Mouse (Mus musculus) embryonic stem cell, embryonic (primary cell): ENCODE data around the gene Usp5.

Source experiments
- CTCF ChIA-PET, 4 experiments: fragments of 300-600 bp in 2 of 4; fragments of 350-600 bp in 2 of 4; sonication (Branson Sonifier 250); formaldehyde crosslinking; loops; one replicate each; lab custom pipeline; 2022; ENCODE audit warnings: inconsistent platforms in 2 of 4; lab: Charles Lee
- POLR2A ChIA-PET, 4 experiments: fragments of 300-600 bp in 2 of 4; fragments of 350-600 bp in 2 of 4; sonication (Branson Sonifier 250); formaldehyde crosslinking; loops; one replicate each; lab custom pipeline; 2022; ENCODE audit warnings: antibody characterized with exemption in 4 of 4, inconsistent platforms in 1 of 4; lab: Charles Lee

Usp5 gene

GRCm38 (mm10) chr6:124857840-124858530 is 28.7 kb upstream of the Usp5 start:
- POLR2A ChIA-PET: interaction anchor here (0.6 to 3.7 kb wide), 19 partner anchors 9 to 146 kb away, joined by 3 to 27 read pairs (median 6); partner anchors contain the start of genes Mlf2 (in 3 of the 4), Emg1 (in 1 of the 4), Grcc10 (in 1 of the 4) and Phb2 (in 1 of the 4)
- CTCF ChIA-PET: interaction anchor here (0.6 to 3.8 kb wide), 22 partner anchors 8 to 417 kb away, joined by 3 to 42 read pairs (median 10); partner anchors contain the start of genes Mlf2 (in 3 of the 4), Cdca3 (in 1 of the 4) and Usp5 (in 1 of the 4)

GRCm38 (mm10) chr6:124856916-124857839 is 27.9 kb upstream of the Usp5 start, which contains the start of gene P3h3:
Gene P3h3, minus strand, starts transcription at chr6:124857752.
- POLR2A ChIA-PET: interaction anchor here (0.5 to 3.9 kb wide), 40 partner anchors 10 to 246 kb away, joined by 3 to 28 read pairs (median 5); partner anchors contain the start of genes Cdca3 (in 3 of the 4), Mlf2 (in 3 of the 4), Usp5 (in 3 of the 4) and Emg1 (in 1 of the 4)
- CTCF ChIA-PET: interaction anchor here (0.5 to 3.8 kb wide), 39 partner anchors 10 to 500 kb away, joined by 3 to 42 read pairs (median 5); partner anchors contain the start of genes Mlf2 (in 3 of the 4), Cdca3 (in 1 of the 4), Gnb3 (in 1 of the 4) and Pex5 (in 1 of the 4)

GRCm38 (mm10) chr6:124856321-124856720 is 27.0 kb upstream of the Usp5 start:
- POLR2A ChIA-PET: interaction anchor here (0.5 to 3.9 kb wide), 44 partner anchors 9 to 376 kb away, joined by 3 to 28 read pairs (median 5); partner anchors contain the start of genes Cdca3 (in 3 of the 4), Usp5 (in 3 of the 4), Grcc10 (in 2 of the 4) and Mlf2 (in 2 of the 4)
- CTCF ChIA-PET: interaction anchor here (0.5 to 3.8 kb wide), 36 partner anchors 9 to 499 kb away, joined by 3 to 42 read pairs (median 5); partner anchors contain the start of genes Mlf2 (in 3 of the 4), Cdca3 (in 1 of the 4), Gnb3 (in 1 of the 4) and Usp5 (in 1 of the 4)

- ChIA-PET CTCF (interaction anchor here in 2 of 4 experiments (0.7 to 3.8 kb wide), 6 partner anchors 8 to 76 kb away, joined by 3 to 42 read pairs (median 21); partner anchors contain the start of gene Mlf2 (in 1 of the 2)), POLR2A (interaction anchor here (0.5 to 3.9 kb wide), 16 partner anchors 8 to 235 kb away, joined by 3 to 28 read pairs (median 6); partner anchors contain the start of genes Gpr162 (in 2 of the 4), Mlf2 (in 2 of the 4), Cdca3 (in 1 of the 4) and Usp5 (in 1 of the 4))
Observed at GRCm38 (mm10) chr6:124854647-124855046, 25.4 kb upstream of the Usp5 start.

- CTCF ChIA-PET: interaction anchor here (0.5 to 3.1 kb wide), 33 partner anchors 9 to 231 kb away, joined by 3 to 24 read pairs (median 5); partner anchors contain the start of genes Gnb3 (in 3 of the 4), Cdca3 (in 2 of the 4), Mlf2 (in 2 of the 4) and Acrbp (in 1 of the 4)
- POLR2A ChIA-PET: interaction anchor here (0.5 to 8.2 kb wide), 52 partner anchors 9 to 315 kb away, joined by 3 to 77 read pairs (median 4); partner anchors contain the start of genes Cdca3 (in 3 of the 4), Mlf2 (in 3 of the 4), Usp5 (in 3 of the 4) and Grcc10 (in 2 of the 4)
Observed at GRCm38 (mm10) chr6:124850535-124850934, 21.3 kb upstream of the Usp5 start.

GRCm38 (mm10) chr6:124847305-124847704 is 18.0 kb upstream of the Usp5 start:
- ChIA-PET POLR2A (interaction anchor here in 3 of 4 experiments (0.6 to 8.2 kb wide), 48 partner anchors 8 to 433 kb away, joined by 3 to 87 read pairs (median 4); partner anchors contain the start of genes Cdca3 (in 3 of the 3), Emg1 (in 2 of the 3), Mlf2 (in 2 of the 3) and Phb2 (in 2 of the 3)), CTCF (interaction anchor here (0.5 to 3.3 kb wide), 106 partner anchors 9 to 587 kb away, joined by 3 to 49 read pairs (median 4); partner anchors contain the start of genes Mlf2 (in 4 of the 4), P3h3 (in 3 of the 4), Cdca3 (in 2 of the 4) and Gpr162 (in 2 of the 4))

- ChIA-PET POLR2A (interaction anchor here (0.6 to 28.9 kb wide), 24 partner anchors 9 to 366 kb away, joined by 3 to 601 read pairs (median 4); partner anchors contain the start of genes Cdca3 (in 2 of the 4), Grcc10 (in 2 of the 4), Spsb2 (in 2 of the 4) and Usp5 (in 2 of the 4)), CTCF (interaction anchor here (0.5 to 1.8 kb wide), 10 partner anchors 10 to 321 kb away, joined by 3 to 6 read pairs (median 4); partner anchors contain the start of genes Cdca3 (in 2 of the 4) and Usp5 (in 2 of the 4))
Observed at GRCm38 (mm10) chr6:124840241-124841167, 11.2 kb upstream of the Usp5 start, which contains the start of gene Gnb3. Gene Gnb3, minus strand, starts transcription at chr6:124840275.

GRCm38 (mm10) chr6:124839805-124840204 is 10.5 kb upstream of the Usp5 start:
- ChIA-PET CTCF (interaction anchor here (0.5 to 1.8 kb wide), 10 partner anchors 10 to 322 kb away, joined by 3 to 6 read pairs (median 4); partner anchors contain the start of genes Cdca3 (in 2 of the 4) and Usp5 (in 2 of the 4)), POLR2A (interaction anchor here (0.6 to 28.9 kb wide), 23 partner anchors 8 to 365 kb away, joined by 3 to 601 read pairs (median 4); partner anchors contain the start of genes Cdca3 (in 2 of the 4), Grcc10 (in 2 of the 4), Spsb2 (in 2 of the 4) and Usp5 (in 2 of the 4))

- ChIA-PET POLR2A (interaction anchor here in 3 of 4 experiments (0.6 to 28.9 kb wide), 21 partner anchors 6 to 339 kb away, joined by 3 to 601 read pairs (median 5); partner anchors contain the start of genes Cdca3 (in 2 of the 3), Grcc10 (in 2 of the 3), Mlf2 (in 2 of the 3) and Usp5 (in 2 of the 3)), CTCF (interaction anchor here (0.5 to 2.3 kb wide), 9 partner anchors 11 to 215 kb away, joined by 3 to 12 read pairs (median 6); partner anchors contain the start of gene Mlf2 (in 1 of the 4))
Observed at GRCm38 (mm10) chr6:124836411-124836810, 7.1 kb upstream of the Usp5 start.

GRCm38 (mm10) chr6:124835531-124835930 is 6.2 kb upstream of the Usp5 start:
- POLR2A ChIA-PET: interaction anchor here in 3 of 4 experiments (0.6 to 28.9 kb wide), 18 partner anchors 7 to 330 kb away, joined by 3 to 601 read pairs (median 4); partner anchors contain the start of genes Grcc10 (in 2 of the 3), Spsb2 (in 2 of the 3), Tpi1 (in 2 of the 3) and Cdca3 (in 1 of the 3)
- CTCF ChIA-PET: interaction anchor here in 3 of 4 experiments (0.9 to 2.3 kb wide), 5 partner anchors 12 to 95 kb away, joined by 3 to 12 read pairs (median 3); partner anchors contain the start of gene Mlf2 (in 1 of the 3)

GRCm38 (mm10) chr6:124834512-124835081 is 5.3 kb upstream of the Usp5 start:
- POLR2A ChIA-PET: interaction anchor here in 3 of 4 experiments (0.6 to 28.9 kb wide), 15 partner anchors 12 to 331 kb away, joined by 3 to 601 read pairs (median 5); partner anchors contain the start of genes Spsb2 (in 2 of the 3), Tpi1 (in 2 of the 3) and Grcc10 (in 1 of the 3)
- CTCF ChIA-PET: interaction anchor here in 2 of 4 experiments (1.3 to 2.3 kb wide), 2 partner anchors 13 kb away, joined by 3 to 12 read pairs; no protein-coding TSS in a partner anchor

GRCm38 (mm10) chr6:124831649-124832048 is 2.4 kb upstream of the Usp5 start:
- ChIA-PET CTCF (interaction anchor here (0.6 to 5.0 kb wide), 23 partner anchors 10 to 583 kb away, joined by 3 to 33 read pairs (median 4); partner anchors contain the start of genes Mlf2 (in 1 of the 4), P3h3 (in 1 of the 4) and Pex5 (in 1 of the 4)), POLR2A (interaction anchor here (0.6 to 28.9 kb wide), 61 partner anchors 8 to 627 kb away, joined by 3 to 601 read pairs (median 5); partner anchors contain the start of genes Gnb3 (in 3 of the 4), Spsb2 (in 3 of the 4), Gapdh (in 2 of the 4) and Grcc10 (in 2 of the 4))

- ChIA-PET POLR2A (interaction anchor here in 3 of 4 experiments (0.6 to 28.9 kb wide), 62 partner anchors 8 to 603 kb away, joined by 3 to 601 read pairs (median 6); partner anchors contain the start of genes Gnb3 (in 3 of the 3), Spsb2 (in 3 of the 3), Cops7a (in 2 of the 3) and Gapdh (in 2 of the 3)), CTCF (interaction anchor here (0.6 to 5.0 kb wide), 14 partner anchors 15 to 349 kb away, joined by 3 to 33 read pairs (median 4); partner anchors contain the start of gene Mlf2 (in 1 of the 4))
Observed at GRCm38 (mm10) chr6:124831199-124831598, 1.9 kb upstream of the Usp5 start.
